Mouse (Mus musculus) embryonic stem cell, embryonic (primary cell): ENCODE measurements around the gene Prdm1.

Experiments
- CTCF ChIA-PET, 4 experiments: fragments of 300-600 bp in 2 of 4; fragments of 350-600 bp in 2 of 4; sonication (Branson Sonifier 250); formaldehyde crosslinking; loops; one replicate each; lab custom pipeline; 2022; ENCODE audit warnings: inconsistent platforms in 2 of 4; lab: Charles Lee
- POLR2A ChIA-PET, 4 experiments: fragments of 300-600 bp in 2 of 4; fragments of 350-600 bp in 2 of 4; sonication (Branson Sonifier 250); formaldehyde crosslinking; loops; one replicate each; lab custom pipeline; 2022; ENCODE audit warnings: antibody characterized with exemption in 4 of 4, inconsistent platforms in 1 of 4; lab: Charles Lee

The Prdm1 gene

GRCm38 (mm10) chr10:44447406-44448139 lies 80.7 kb downstream of the Prdm1 start:
- ChIA-PET POLR2A (interaction anchor here in 3 of 4 experiments (0.6 to 8.9 kb wide), 16 partner anchors 9 to 1319 kb away, joined by 3 to 75 read pairs (median 5); no protein-coding TSS in a partner anchor), CTCF (no interaction called here)

GRCm38 (mm10) chr10:44447001-44447400 lies 81.3 kb downstream of the Prdm1 start:
- ChIA-PET POLR2A (interaction anchor here in 3 of 4 experiments (0.7 to 8.9 kb wide), 19 partner anchors 12 to 122 kb away, joined by 3 to 75 read pairs (median 5); no protein-coding TSS in a partner anchor), CTCF (no interaction called here)

GRCm38 (mm10) chr10:44444415-44444814 lies 83.9 kb downstream of the Prdm1 start:
- ChIA-PET POLR2A (interaction anchor here in 3 of 4 experiments (0.5 to 8.9 kb wide), 17 partner anchors 8 to 504 kb away, joined by 3 to 75 read pairs (median 6); no protein-coding TSS in a partner anchor), CTCF (interaction anchor here in 1 of 4 experiments (0.9 kb wide), 1 partner anchor 12 kb away, joined by 3 read pairs; no protein-coding TSS in a partner anchor)

- CTCF ChIA-PET, result interaction anchor here in 1 of 4 experiments (0.9 kb wide), 1 partner anchor 13 kb away, joined by 3 read pairs; no protein-coding TSS in a partner anchor
- POLR2A ChIA-PET, result interaction anchor here in 3 of 4 experiments (0.9 to 8.9 kb wide), 15 partner anchors 9 to 118 kb away, joined by 3 to 75 read pairs (median 6); no protein-coding TSS in a partner anchor
Measured at GRCm38 (mm10) chr10:44443696-44444095, 84.6 kb downstream of the Prdm1 start.

- ChIA-PET POLR2A (interaction anchor here in 3 of 4 experiments (0.6 to 3.3 kb wide), 25 partner anchors 9 to 966 kb away, joined by 3 to 45 read pairs (median 4); no protein-coding TSS in a partner anchor), CTCF (interaction anchor here in 2 of 4 experiments (0.5 to 0.6 kb wide), 2 partner anchors 17 to 899 kb away, joined by 3 to 8 read pairs; no protein-coding TSS in a partner anchor)
Measured at GRCm38 (mm10) chr10:44439732-44440131, 88.6 kb downstream of the Prdm1 start.

- POLR2A ChIA-PET, result no interaction called here
- CTCF ChIA-PET, result no interaction called here
Measured at GRCm38 (mm10) chr10:44437614-44438013, 90.7 kb downstream of the Prdm1 start.

- ChIA-PET CTCF (no interaction called here), POLR2A (interaction anchor here in 1 of 4 experiments (0.7 to 2.5 kb wide), 3 partner anchors 26 to 44 kb away, joined by 3 to 31 read pairs (median 4); no protein-coding TSS in a partner anchor)
Measured at GRCm38 (mm10) chr10:44435956-44436355, 92.3 kb downstream of the Prdm1 start.

- POLR2A ChIA-PET, result interaction anchor here in 3 of 4 experiments (0.5 to 2.5 kb wide), 19 partner anchors 9 to 66 kb away, joined by 3 to 31 read pairs (median 4); no protein-coding TSS in a partner anchor
- CTCF ChIA-PET, result interaction anchor here in 1 of 4 experiments (0.8 kb wide), 1 partner anchor 105 kb away, joined by 3 read pairs; no protein-coding TSS in a partner anchor
Measured at GRCm38 (mm10) chr10:44434702-44435181, 93.6 kb downstream of the Prdm1 start.

- ChIA-PET POLR2A (interaction anchor here in 3 of 4 experiments (0.6 to 10.6 kb wide), 10 partner anchors 9 to 739 kb away, joined by 3 to 134 read pairs (median 3); no protein-coding TSS in a partner anchor), CTCF (no interaction called here)
Measured at GRCm38 (mm10) chr10:44432235-44432634, 96.1 kb downstream of the Prdm1 start.

GRCm38 (mm10) chr10:44431689-44432088 lies 96.6 kb downstream of the Prdm1 start:
- ChIA-PET POLR2A (interaction anchor here in 3 of 4 experiments (0.7 to 10.6 kb wide), 5 partner anchors 9 to 92 kb away, joined by 3 to 134 read pairs (median 3); no protein-coding TSS in a partner anchor), CTCF (no interaction called here)

- CTCF ChIA-PET, result interaction anchor here in 2 of 4 experiments (0.5 to 0.6 kb wide), 2 partner anchors 29 to 32 kb away, joined by 3 to 5 read pairs; no protein-coding TSS in a partner anchor
Measured at GRCm38 (mm10) chr10:44429177-44429888, 99.0 kb downstream of the Prdm1 start.

GRCm38 (mm10) chr10:44427891-44428361 lies 100.4 kb downstream of the Prdm1 start:
- POLR2A ChIA-PET, result interaction anchor here in 3 of 4 experiments (0.9 to 10.6 kb wide), 31 partner anchors 10 to 101 kb away, joined by 3 to 134 read pairs (median 5); partner anchors contain the start of gene Prdm1 (in 1 of the 3)
- CTCF ChIA-PET, result interaction anchor here in 1 of 4 experiments (0.5 kb wide), 1 partner anchor 25 kb away, joined by 3 read pairs; no protein-coding TSS in a partner anchor

More at GRCm38 (mm10) chr10:44429177-44429888, 99.0 kb downstream of the Prdm1 start:
- POLR2A ChIA-PET, result interaction anchor here in 2 of 4 experiments (1.1 to 10.6 kb wide), 9 partner anchors 9 to 38 kb away, joined by 3 to 134 read pairs (median 6); no protein-coding TSS in a partner anchor

GRCm38 (mm10) chr10:44427426-44427825 lies 100.9 kb downstream of the Prdm1 start:
- ChIA-PET CTCF (interaction anchor here in 1 of 4 experiments (0.5 kb wide), 1 partner anchor 24 kb away, joined by 3 read pairs; no protein-coding TSS in a partner anchor), POLR2A (interaction anchor here in 3 of 4 experiments (0.8 to 10.6 kb wide), 34 partner anchors 9 to 640 kb away, joined by 3 to 134 read pairs (median 4); partner anchors contain the start of gene Prdm1 (in 1 of the 3))

- ChIA-PET POLR2A (interaction anchor here in 3 of 4 experiments (0.7 to 10.6 kb wide), 13 partner anchors 8 to 34 kb away, joined by 3 to 134 read pairs (median 10); no protein-coding TSS in a partner anchor), CTCF (interaction anchor here in 1 of 4 experiments (0.6 kb wide), 1 partner anchor 306 kb away, joined by 8 read pairs; no protein-coding TSS in a partner anchor)
Measured at GRCm38 (mm10) chr10:44425013-44425412, 103.3 kb downstream of the Prdm1 start.

- ChIA-PET POLR2A (interaction anchor here in 2 of 4 experiments (1.4 to 3.6 kb wide), 7 partner anchors 10 to 30 kb away, joined by 3 to 31 read pairs (median 6); no protein-coding TSS in a partner anchor), CTCF (no interaction called here)
Measured at GRCm38 (mm10) chr10:44421896-44422295, 106.4 kb downstream of the Prdm1 start.

GRCm38 (mm10) chr10:44420211-44420610 lies 108.1 kb downstream of the Prdm1 start:
- POLR2A ChIA-PET, result interaction anchor here in 3 of 4 experiments (0.5 to 3.6 kb wide), 12 partner anchors 8 to 593 kb away, joined by 3 to 31 read pairs (median 4); no protein-coding TSS in a partner anchor

GRCm38 (mm10) chr10:44418901-44419300 lies 109.4 kb downstream of the Prdm1 start:
- CTCF ChIA-PET, result no interaction called here
- POLR2A ChIA-PET, result interaction anchor here in 2 of 4 experiments (1.0 to 3.6 kb wide), 5 partner anchors 9 to 38 kb away, joined by 3 to 31 read pairs (median 8); no protein-coding TSS in a partner anchor

More at GRCm38 (mm10) chr10:44420211-44420610, 108.1 kb downstream of the Prdm1 start:
- CTCF ChIA-PET, result no interaction called here
